Mouse (Mus musculus): ENCODE measurements around the gene Dnttip2. TPM values are rescaled to one million over a fixed set of nuclear protein-coding genes. Genes with fewer than 3 reads are reported as not detected.
"Not testable (repeated sequence)": the region's sequence is repeated elsewhere in the genome, so short reads cannot be mapped to it uniquely, and the experiment has no call there.

Dnttip2 gene
- 42.2 and 45.2 TPM in 2 replicates for polyA plus RNA-seq (2015; fragmentation: Nextera tagmentation; extraction: Ambion mirVana)

DNA sequence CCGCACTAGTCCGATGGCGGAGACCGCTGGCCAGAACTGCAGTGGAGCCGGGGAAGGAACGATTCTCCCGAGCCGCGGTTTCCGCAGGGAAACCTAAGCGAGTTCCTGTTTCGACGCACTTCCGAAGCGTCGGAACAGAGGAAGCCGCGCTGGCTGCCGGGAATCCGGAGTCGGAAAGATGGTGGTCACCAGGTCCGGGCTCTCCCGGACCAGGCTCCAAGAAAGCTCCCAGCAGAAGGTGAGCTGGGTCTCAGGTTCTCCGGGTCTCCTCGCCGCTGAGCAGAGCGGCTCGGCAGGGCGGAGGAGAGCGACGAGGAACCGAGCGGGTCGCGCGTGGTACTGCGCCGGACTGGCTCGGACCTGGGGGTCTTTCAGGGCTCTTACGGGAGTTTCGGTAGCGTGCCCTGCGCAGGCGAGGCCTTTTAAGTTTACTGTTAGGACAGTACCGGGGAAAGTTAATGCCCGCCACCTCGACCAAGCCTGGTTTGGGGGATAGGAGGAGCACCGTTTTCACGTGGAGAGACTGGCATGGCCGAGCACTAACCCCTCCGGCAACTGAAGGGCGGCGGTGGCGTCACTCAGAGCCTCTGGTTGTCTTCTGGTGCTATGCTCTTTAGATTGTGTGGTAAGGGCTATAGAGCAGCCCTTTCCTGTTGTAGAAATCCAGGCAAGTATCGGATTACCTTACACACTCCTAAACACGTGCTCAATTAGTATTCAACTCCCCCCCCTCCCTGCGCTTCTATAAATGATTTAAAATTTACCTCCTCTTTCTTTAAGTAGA is at the start of gene Dnttip2:
TSS of gene Dnttip2 (plus strand) at position 148 of the 784 bp plus-strand sequence.
- H3K9me3 ChIP-seq: no peaks in the 10 kb centered on the region

GRCm38 (mm10) chr3:122226972-122227371 is 47.2 kb upstream of the Dnttip2 start:
- H3K4me2 ChIP-seq; H3K9ac ChIP-seq; ATAC-seq (ENCODE audit: low FRiP score, low read depth); H3K4me3 ChIP-seq; H3K27ac ChIP-seq (replicated peaks); H3K36me3 ChIP-seq; H3K27me3 ChIP-seq; H3K9me3 ChIP-seq; H3K4me1 ChIP-seq (replicated peaks): not testable (repeated sequence)
- WGBS: 84% methylated on average over 6 of the region's 6 CpGs

More for the DNA sequence above, at the start of gene Dnttip2:
- WGBS: under 1% methylated on average over 56 of the region's 57 CpGs
- Histone ChIP-seq H3K27ac (replicated peaks) (peak within 1 kb of the TSS; percentile 79), H3K4me3 (peak within 1 kb of the TSS; percentile 99), H3K36me3 (peaks cover 36% of the 10 kb centered on the region), H3K27me3 (no peaks in the 10 kb centered on the region), H3K4me2 (peak within 1 kb of the TSS; percentile 92), H3K4me1 (replicated peaks) (peaks cover 37% of the 10 kb centered on the region), H3K9ac (peak within 1 kb of the TSS; percentile 97)
- peak; percentile 97 for ATAC-seq (ENCODE audit: low FRiP score, low read depth)

- H3K27me3 ChIP-seq: no peaks in the 10 kb centered on the region
- no peaks in the 10 kb centered on the region for H3K9me3 ChIP-seq
- WGBS: 68% methylated on average over 1 of the region's 1 CpGs
- H3K4me3 ChIP-seq: no peak overlapping the region
- H3K4me1 ChIP-seq (replicated peaks): no peaks in the 10 kb centered on the region
- H3K27ac ChIP-seq (replicated peaks): no peak overlapping the region
- H3K4me2 ChIP-seq: no peak overlapping the region
- H3K9ac ChIP-seq: no peak overlapping the region
- ATAC-seq (ENCODE audit: low FRiP score, low read depth): no peak
- no peaks in the 10 kb centered on the region for H3K36me3 ChIP-seq
These were observed 38.4 kb upstream of the Dnttip2 start for GRCm38 (mm10) chr3:122235772-122236171.

DNA sequence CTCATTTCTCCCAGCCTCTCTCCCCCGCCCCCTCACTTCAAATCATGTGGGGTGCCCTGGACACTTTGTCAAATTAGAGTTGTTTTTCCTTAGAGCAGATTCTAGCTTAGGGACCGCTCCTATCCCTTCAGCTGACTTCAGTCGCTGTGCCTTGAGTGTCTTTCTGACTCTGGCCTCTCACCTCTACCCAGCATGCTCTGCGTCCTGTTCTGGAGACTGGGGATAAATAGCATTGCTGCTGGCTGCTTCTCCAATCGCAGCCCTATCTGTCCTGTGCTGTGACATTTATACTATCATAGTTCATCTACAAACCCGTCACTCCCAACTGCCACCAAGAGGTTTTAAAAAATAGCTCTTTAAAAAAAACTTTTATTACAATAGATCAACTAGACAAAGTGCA is 31.3 kb upstream of the Dnttip2 start:
- peaks cover 19% of the 10 kb centered on the region for H3K4me1 ChIP-seq (replicated peaks)
- H3K4me3 ChIP-seq: no peak overlapping the region
- no peak overlapping the region for H3K9ac ChIP-seq
- WGBS: 51% methylated on average over 6 of the region's 6 CpGs
- no peak for ATAC-seq (ENCODE audit: low FRiP score, low read depth)
- H3K36me3 ChIP-seq: no peaks in the 10 kb centered on the region
- H3K27ac ChIP-seq (replicated peaks): no peak overlapping the region
- no peaks in the 10 kb centered on the region for H3K9me3 ChIP-seq
- H3K27me3 ChIP-seq: no peaks in the 10 kb centered on the region
- no peak overlapping the region for H3K4me2 ChIP-seq

DNA sequence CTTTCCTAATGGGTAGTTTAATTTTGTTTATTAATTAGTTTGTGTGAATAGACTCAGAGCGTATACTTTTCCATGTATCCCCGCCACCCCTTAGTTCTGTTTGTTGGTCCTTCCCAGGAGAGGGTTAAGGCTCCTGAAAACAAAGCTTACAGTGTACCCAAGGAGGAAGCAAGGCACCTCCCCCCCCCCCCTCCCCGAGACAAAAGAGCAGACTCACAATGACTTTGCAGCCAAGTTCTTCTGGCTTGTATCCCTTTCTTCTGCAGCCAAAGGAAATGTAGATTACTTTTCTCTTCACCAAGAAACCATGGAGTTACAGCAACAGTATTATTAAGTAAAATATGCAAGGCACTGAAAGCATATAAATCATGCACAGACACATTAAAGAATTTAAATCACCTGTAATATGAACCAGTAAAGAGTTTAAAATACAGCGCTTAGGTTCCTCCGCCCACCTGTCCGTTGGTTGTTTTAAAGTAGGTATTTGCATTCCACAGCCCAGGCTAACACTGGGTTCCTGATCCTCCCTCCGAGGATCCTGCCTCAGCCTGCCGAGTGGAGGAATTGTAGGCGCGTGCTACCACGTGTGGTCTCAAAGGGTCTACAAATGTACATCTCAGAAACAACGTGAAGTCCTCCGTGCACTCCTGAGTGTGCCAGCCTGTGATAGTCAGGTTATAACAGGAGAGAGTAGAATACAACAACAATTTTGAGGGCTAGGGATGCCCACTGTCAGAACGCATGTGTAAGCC is 30.6 kb upstream of the Dnttip2 start:
- Histone ChIP-seq H3K27me3 (no peaks in the 10 kb centered on the region), H3K9ac (no peak overlapping the region), H3K36me3 (no peaks in the 10 kb centered on the region), H3K9me3 (no peaks in the 10 kb centered on the region), H3K4me3 (no peak overlapping the region), H3K27ac (replicated peaks) (no peak overlapping the region), H3K4me2 (no peak overlapping the region), H3K4me1 (replicated peaks) (peaks cover 21% of the 10 kb centered on the region)
- WGBS: 45% methylated on average over 14 of the region's 14 CpGs
- no peak for ATAC-seq (ENCODE audit: low FRiP score, low read depth)

- H3K4me1 ChIP-seq (replicated peaks): peaks cover 23% of the 10 kb centered on the region
- no peaks in the 10 kb centered on the region for H3K27me3 ChIP-seq
- peak overlapping the region; percentile 96 for H3K4me3 ChIP-seq
- H3K4me2 ChIP-seq: peak overlapping the region; percentile 65
- peak overlapping the region; percentile 27; the same call in 1 of the 2 replicates for H3K9ac ChIP-seq
- 0 out of 2 replicates have a peak overlapping the region, but pooled peaks have one; percentile 1 for H3K27ac ChIP-seq (replicated peaks)
- H3K9me3 ChIP-seq: no peaks in the 10 kb centered on the region
- H3K36me3 ChIP-seq: no peaks in the 10 kb centered on the region
- ATAC-seq (ENCODE audit: low FRiP score, low read depth): peak; percentile 15
- WGBS: 49% methylated on average over 6 of the region's 6 CpGs
These were observed 29.4 kb upstream of the Dnttip2 start for GRCm38 (mm10) chr3:122244759-122245158.

GRCm38 (mm10) chr3:122245215-122245877 is 28.8 kb upstream of the Dnttip2 start, which contains the start of gene Gclm:
Gene Gclm, plus strand, starts transcription at chr3:122245557.
- peak within 1 kb of the TSS; percentile 94 for H3K27ac ChIP-seq (replicated peaks)

DNA sequence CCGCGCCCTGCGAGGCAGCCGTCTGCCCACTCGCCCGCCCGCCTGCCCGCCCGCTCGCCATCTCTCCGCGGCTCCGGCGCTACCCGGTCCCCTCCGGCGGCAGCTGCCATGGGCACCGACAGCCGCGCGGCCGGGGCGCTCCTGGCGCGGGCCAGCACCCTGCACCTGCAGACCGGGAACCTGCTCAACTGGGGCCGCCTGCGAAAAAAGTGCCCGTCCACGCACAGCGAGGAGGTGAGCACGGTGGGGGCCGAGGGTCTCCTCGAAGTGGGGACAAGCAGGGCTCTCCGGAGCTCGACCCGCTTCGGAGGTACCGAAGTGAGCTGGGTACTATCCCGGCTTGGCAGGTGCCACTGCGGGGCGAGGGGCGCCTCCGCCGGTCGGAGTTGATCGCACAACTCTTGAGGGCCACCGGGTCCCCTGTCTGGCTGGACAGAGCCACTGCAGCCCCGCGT is 28.3 kb upstream of the Dnttip2 start:
- Histone ChIP-seq H3K36me3 (no peaks in the 10 kb centered on the region), H3K27ac (replicated peaks) (peak overlapping the region; percentile 94), H3K4me3 (peak overlapping the region; percentile 96), H3K4me1 (replicated peaks) (peaks cover 23% of the 10 kb centered on the region), H3K27me3 (no peaks in the 10 kb centered on the region), H3K4me2 (peak overlapping the region; percentile 65), H3K9me3 (no peaks in the 10 kb centered on the region), H3K9ac (peak overlapping the region; percentile 88)
- WGBS: under 1% methylated on average over 50 of the region's 50 CpGs
- ATAC-seq (ENCODE audit: low FRiP score, low read depth): peak; percentile 59

More at GRCm38 (mm10) chr3:122245215-122245877, 28.8 kb upstream of the Dnttip2 start, which contains the start of gene Gclm:
- under 1% methylated on average over 78 of the region's 90 CpGs for WGBS
- Histone ChIP-seq H3K27me3 (no peaks in the 10 kb centered on the region), H3K36me3 (no peaks in the 10 kb centered on the region), H3K4me2 (peak within 1 kb of the TSS; percentile 65), H3K9me3 (no peaks in the 10 kb centered on the region), H3K9ac (peak within 1 kb of the TSS; percentile 88), H3K4me1 (replicated peaks) (peaks cover 23% of the 10 kb centered on the region), H3K4me3 (peak within 1 kb of the TSS; percentile 96)
- peak; percentile 98 for ATAC-seq (ENCODE audit: low FRiP score, low read depth)

DNA sequence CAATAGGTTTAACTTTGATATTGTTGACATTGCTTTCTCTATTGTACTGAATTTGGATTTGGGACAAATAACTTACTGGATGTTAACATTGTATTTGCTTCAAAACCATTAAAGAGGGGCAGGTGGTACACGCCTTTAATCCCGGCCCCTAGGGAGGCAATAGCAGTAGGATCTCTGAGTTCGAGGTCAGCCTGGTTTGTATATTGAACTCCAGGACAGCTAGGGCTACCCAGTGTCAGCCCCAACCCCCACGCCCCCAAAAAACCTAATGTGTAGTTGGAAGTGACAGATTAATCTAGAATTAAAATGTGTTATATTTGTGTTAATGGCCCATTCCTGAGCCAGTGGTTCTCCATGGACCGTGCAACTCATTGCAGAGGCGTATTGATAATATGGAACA is 27.8 kb upstream of the Dnttip2 start:
- H3K36me3 ChIP-seq: no peaks in the 10 kb centered on the region
- ATAC-seq (ENCODE audit: low FRiP score, low read depth): no peak
- H3K9me3 ChIP-seq: no peaks in the 10 kb centered on the region
- peak overlapping the region; percentile 94 for H3K27ac ChIP-seq (replicated peaks)
- WGBS: 27% methylated on average over 6 of the region's 6 CpGs
- peak overlapping the region; percentile 65 for H3K4me2 ChIP-seq
- peak overlapping the region; percentile 96 for H3K4me3 ChIP-seq
- no peaks in the 10 kb centered on the region for H3K27me3 ChIP-seq
- H3K9ac ChIP-seq: peak overlapping the region; percentile 88
- peaks cover 23% of the 10 kb centered on the region for H3K4me1 ChIP-seq (replicated peaks)

- Histone ChIP-seq H3K27me3 (no peaks in the 10 kb centered on the region), H3K9ac (peak overlapping the region; percentile 88; the same call in 1 of the 2 replicates), H3K4me3 (peak overlapping the region; percentile 96), H3K9me3 (no peaks in the 10 kb centered on the region), H3K4me2 (peak overlapping the region; percentile 65), H3K4me1 (replicated peaks) (peaks cover 23% of the 10 kb centered on the region), H3K36me3 (no peaks in the 10 kb centered on the region), H3K27ac (replicated peaks) (no peak overlapping the region)
- no peak for ATAC-seq (ENCODE audit: low FRiP score, low read depth)
- 63% methylated on average over 12 of the region's 12 CpGs for WGBS
These were observed 27.0 kb upstream of the Dnttip2 start for GRCm38 (mm10) chr3:122246986-122247767.

DNA sequence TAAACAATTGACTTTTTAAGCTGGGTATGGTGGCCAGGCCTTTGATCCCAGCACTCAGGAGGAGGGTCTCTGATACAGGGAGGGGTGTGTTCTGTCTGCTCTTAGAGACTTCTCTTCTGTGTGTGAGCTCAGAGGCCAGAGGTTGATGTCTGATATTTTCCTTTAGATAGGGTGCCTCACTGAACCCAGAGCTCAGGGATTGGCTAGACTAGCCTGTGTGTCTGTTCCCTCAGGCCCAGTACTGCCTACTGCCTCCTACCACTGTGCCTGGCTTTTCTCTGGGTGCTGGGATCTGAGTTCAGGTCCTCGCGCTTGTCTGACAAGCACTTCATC is 26.5 kb upstream of the Dnttip2 start:
- no peaks in the 10 kb centered on the region for H3K36me3 ChIP-seq
- H3K4me1 ChIP-seq (replicated peaks): peaks cover 23% of the 10 kb centered on the region
- H3K27me3 ChIP-seq: no peaks in the 10 kb centered on the region
- WGBS: 97% methylated on average over 2 of the region's 2 CpGs
- no peak overlapping the region; the same call in 1 of the 2 replicates for H3K4me3 ChIP-seq
- no peak overlapping the region for H3K27ac ChIP-seq (replicated peaks)
- H3K9me3 ChIP-seq: no peaks in the 10 kb centered on the region
- ATAC-seq (ENCODE audit: low FRiP score, low read depth): no peak
- H3K9ac ChIP-seq: no peak overlapping the region
- peak overlapping the region; percentile 65 for H3K4me2 ChIP-seq

All from hindbrain, embryonic 15.5 days (tissue).